Mouse (Mus musculus) cerebral cortex, adult 2 months (tissue): ENCODE data around the gene Tex14.

Source experiments
- WGBS: fragments of 180-500 bp; shearing (Covaris S2); methylation state at CpG from one replicate; pipeline ENCODE4 v1.1.7; 2018; 5-methylcytosine and 5-hydroxymethylcytosine counted together

Tex14 gene

GRCm38 (mm10) chr11:87595327-87595841, 190.5 kb downstream of the Tex14 start:
- 2% methylated on average over 36 of the region's 37 CpGs for WGBS

GRCm38 (mm10) chr11:87595976-87596375, 191.1 kb downstream of the Tex14 start:
- WGBS: 10% methylated on average over 7 of the region's 7 CpGs

GRCm38 (mm10) chr11:87596492-87596891, 191.6 kb downstream of the Tex14 start:
- 13% methylated on average over 2 of the region's 2 CpGs for WGBS

- WGBS: 81% methylated on average over 13 of the region's 13 CpGs
These were observed 194.7 kb downstream of the Tex14 start for GRCm38 (mm10) chr11:87599395-87600089.

- 90% methylated on average over 10 of the region's 10 CpGs for WGBS
These were observed 195.5 kb downstream of the Tex14 start for GRCm38 (mm10) chr11:87600322-87600853.

GRCm38 (mm10) chr11:87602234-87602633, 197.4 kb downstream of the Tex14 start:
- 88% methylated on average over 9 of the region's 9 CpGs for WGBS

GRCm38 (mm10) chr11:87603571-87603970, 198.7 kb downstream of the Tex14 start:
- 87% methylated on average over 2 of the region's 2 CpGs for WGBS
